Mouse (Mus musculus) forebrain, embryonic 13.5 days (tissue): ENCODE results near the gene Disc1. TPM values are rescaled to one million over a fixed set of nuclear protein-coding genes. Genes with fewer than 3 reads are reported as not detected.

Source experiments
- ATAC-seq: fragments of 200-750 bp; cut with Nextera tagmentation; 2 replicates; pipeline ENCODE4 v1.8.0; 2017
- H3K27ac ChIP-seq: fragments of 300-500 bp; sonication (generic); 2 replicates; pipeline ENCODE4 v1.5.1; 2015; ENCODE audit warnings: inconsistent platforms, mild to moderate bottlenecking, moderate library complexity
- H3K27me3 ChIP-seq: fragments of 300-500 bp; sonication (generic); 2 replicates; pipeline ENCODE4 v1.6.1; 2015; ENCODE audit warnings: mild to moderate bottlenecking, inconsistent platforms
- H3K36me3 ChIP-seq: fragments of 300-500 bp; sonication (generic); 2 replicates; pipeline ENCODE4 v1.6.1; 2015; ENCODE audit warnings: mild to moderate bottlenecking, inconsistent platforms; ENCODE audit not compliant: poor library complexity, severe bottlenecking
- H3K4me1 ChIP-seq: fragments of 300-500 bp; sonication (generic); 2 replicates; pipeline ENCODE4 v1.6.1; 2015; ENCODE audit warnings: inconsistent platforms
- H3K4me2 ChIP-seq: fragments of 300-500 bp; sonication (generic); 2 replicates; pipeline ENCODE4 v1.6.1; 2015; ENCODE audit warnings: inconsistent platforms, mild to moderate bottlenecking, moderate library complexity
- H3K4me3 ChIP-seq: fragments of 300-500 bp; sonication (generic); 2 replicates; pipeline ENCODE4 v1.5.1; 2015; ENCODE audit warnings: mild to moderate bottlenecking, inconsistent platforms
- H3K9ac ChIP-seq: fragments of 300-500 bp; sonication (generic); 2 replicates; pipeline ENCODE4 v1.6.1; 2015; ENCODE audit warnings: mild to moderate bottlenecking, inconsistent platforms
- H3K9me3 ChIP-seq: fragments of 300-500 bp; sonication (generic); replicated peaks from 2 replicates; pipeline ENCODE4 v1.6.1; 2016; ENCODE audit warnings: inconsistent platforms
- WGBS: fragments of 180-500 bp; shearing (Covaris S2); methylation state at CpG from one replicate; pipeline ENCODE4 v1.1.7; 2015; 5-methylcytosine and 5-hydroxymethylcytosine counted together
- polyA plus RNA-seq: library from polyadenylated mRNA; unstranded; fragments of >200 nt; fragmentation: Nextera tagmentation; extraction: Ambion mirVana; gene quantifications from 2 replicates; pipeline ENCODE4 v1.2.1, GENCODE M21; 2015

Disc1 gene
- polyA plus RNA-seq, 1 experiment from 2014 or later = 0.80 TPM

- ATAC-seq = no peak
- no peaks in the 10 kb centered on the region for H3K27me3 ChIP-seq
- no peak overlapping the region for H3K27ac ChIP-seq
- H3K4me3 ChIP-seq = no peak overlapping the region
- H3K36me3 ChIP-seq = peaks cover 26% of the 10 kb centered on the region
- H3K4me1 ChIP-seq = no peaks in the 10 kb centered on the region
- 85% methylated on average over 7 of the region's 7 CpGs for WGBS
- no peak overlapping the region for H3K9ac ChIP-seq
- H3K9me3 ChIP-seq = no peaks in the 10 kb centered on the region
- no peak overlapping the region for H3K4me2 ChIP-seq
Measured at GRCm38 (mm10) chr8:125043394-125043793, 10.6 kb upstream of the Disc1 start.

GRCm38 (mm10) chr8:125043935-125044334, 10.1 kb upstream of the Disc1 start:
- H3K9ac ChIP-seq = no peak overlapping the region
- WGBS = 59% methylated on average over 9 of the region's 9 CpGs
- H3K27me3 ChIP-seq = no peaks in the 10 kb centered on the region
- no peak for ATAC-seq
- H3K36me3 ChIP-seq = peaks cover 21% of the 10 kb centered on the region
- no peaks in the 10 kb centered on the region for H3K9me3 ChIP-seq
- no peak overlapping the region for H3K4me3 ChIP-seq
- H3K4me2 ChIP-seq = no peak overlapping the region
- H3K4me1 ChIP-seq = no peaks in the 10 kb centered on the region
- H3K27ac ChIP-seq = no peak overlapping the region

GRCm38 (mm10) chr8:125045760-125046159, 8.2 kb upstream of the Disc1 start:
- WGBS = 88% methylated on average over 1 of the region's 1 CpGs
- Histone ChIP-seq H3K4me3 (no peak overlapping the region), H3K4me2 (no peak overlapping the region), H3K9me3 (no peaks in the 10 kb centered on the region), H3K4me1 (no peaks in the 10 kb centered on the region), H3K27me3 (no peaks in the 10 kb centered on the region), H3K9ac (no peak overlapping the region), H3K36me3 (peaks cover 3% of the 10 kb centered on the region; the same call in 1 of the 2 replicates), H3K27ac (no peak overlapping the region)
- ATAC-seq = no peak

GRCm38 (mm10) chr8:125049051-125049750, 4.8 kb upstream of the Disc1 start:
- WGBS = 63% methylated on average over 5 of the region's 5 CpGs
- no peak overlapping the region for H3K9ac ChIP-seq
- peaks cover 22% of the 10 kb centered on the region for H3K27me3 ChIP-seq
- no peak for ATAC-seq
- no peaks in the 10 kb centered on the region for H3K36me3 ChIP-seq
- H3K4me1 ChIP-seq = peaks cover 11% of the 10 kb centered on the region
- H3K4me2 ChIP-seq = no peak overlapping the region
- no peaks in the 10 kb centered on the region for H3K9me3 ChIP-seq
- no peak overlapping the region for H3K27ac ChIP-seq
- no peak overlapping the region for H3K4me3 ChIP-seq

GRCm38 (mm10) chr8:125049826-125050225, 4.2 kb upstream of the Disc1 start:
- no peaks in the 10 kb centered on the region for H3K9me3 ChIP-seq
- no peak for ATAC-seq
- 89% methylated on average over 6 of the region's 6 CpGs for WGBS
- H3K36me3 ChIP-seq = no peaks in the 10 kb centered on the region
- no peak overlapping the region for H3K4me2 ChIP-seq
- H3K9ac ChIP-seq = no peak overlapping the region
- no peak overlapping the region for H3K27ac ChIP-seq
- H3K27me3 ChIP-seq = peaks cover 28% of the 10 kb centered on the region
- no peak overlapping the region for H3K4me3 ChIP-seq
- H3K4me1 ChIP-seq = peaks cover 15% of the 10 kb centered on the region

- WGBS = 34% methylated on average over 2 of the region's 2 CpGs
- peaks cover 39% of the 10 kb centered on the region for H3K27me3 ChIP-seq
- H3K36me3 ChIP-seq = no peaks in the 10 kb centered on the region
- H3K27ac ChIP-seq = no peak overlapping the region
- no peak overlapping the region for H3K4me3 ChIP-seq
- peaks cover 15% of the 10 kb centered on the region for H3K4me1 ChIP-seq
- no peak overlapping the region for H3K9ac ChIP-seq
- no peak overlapping the region for H3K4me2 ChIP-seq
- no peak for ATAC-seq
- no peaks in the 10 kb centered on the region for H3K9me3 ChIP-seq
Measured at GRCm38 (mm10) chr8:125052026-125052425, 2.0 kb upstream of the Disc1 start.

GRCm38 (mm10) chr8:125054436-125054810, 428 bp downstream of the Disc1 start:
- WGBS = 0% methylated on average over 36 of the region's 38 CpGs
- H3K4me1 ChIP-seq = peaks cover 15% of the 10 kb centered on the region
- H3K9me3 ChIP-seq = no peaks in the 10 kb centered on the region
- H3K36me3 ChIP-seq = no peaks in the 10 kb centered on the region
- no peak overlapping the region for H3K27ac ChIP-seq
- H3K9ac ChIP-seq = peak overlapping the region; percentile 68
- H3K4me2 ChIP-seq = peak overlapping the region; percentile 90
- no peak for ATAC-seq
- peaks cover 39% of the 10 kb centered on the region for H3K27me3 ChIP-seq
- peak overlapping the region; percentile 53 for H3K4me3 ChIP-seq

GRCm38 (mm10) chr8:125060904-125061303, 6.9 kb downstream of the Disc1 start:
- H3K27me3 ChIP-seq = peaks cover under 1% of the 10 kb centered on the region
- H3K9me3 ChIP-seq = no peaks in the 10 kb centered on the region
- no peak overlapping the region for H3K9ac ChIP-seq
- H3K4me3 ChIP-seq = no peak overlapping the region
- WGBS = 89% methylated on average over 8 of the region's 8 CpGs
- no peaks in the 10 kb centered on the region for H3K4me1 ChIP-seq
- no peaks in the 10 kb centered on the region for H3K36me3 ChIP-seq
- no peak for ATAC-seq
- H3K27ac ChIP-seq = no peak overlapping the region
- H3K4me2 ChIP-seq = no peak overlapping the region

GRCm38 (mm10) chr8:125065596-125065995, 11.6 kb downstream of the Disc1 start:
- Histone ChIP-seq H3K9ac (no peak overlapping the region), H3K27me3 (no peaks in the 10 kb centered on the region), H3K27ac (no peak overlapping the region), H3K4me3 (no peak overlapping the region), H3K4me1 (peaks cover 3% of the 10 kb centered on the region; the same call in 1 of the 2 replicates), H3K9me3 (no peaks in the 10 kb centered on the region), H3K4me2 (no peak overlapping the region), H3K36me3 (no peaks in the 10 kb centered on the region)
- 91% methylated on average over 6 of the region's 6 CpGs for WGBS
- ATAC-seq = no peak

GRCm38 (mm10) chr8:125066913-125067595, 13.1 kb downstream of the Disc1 start:
- Histone ChIP-seq H3K36me3 (no peaks in the 10 kb centered on the region), H3K27ac (peak overlapping the region; percentile 35; the same call in 1 of the 2 replicates), H3K4me1 (peaks cover 3% of the 10 kb centered on the region; the same call in 1 of the 2 replicates), H3K4me3 (no peak overlapping the region), H3K9me3 (no peaks in the 10 kb centered on the region), H3K27me3 (no peaks in the 10 kb centered on the region), H3K4me2 (no peak overlapping the region), H3K9ac (no peak overlapping the region)
- ATAC-seq = peak; percentile 45; the same call in 1 of the 2 replicates
- 39% methylated on average over 12 of the region's 12 CpGs for WGBS

GRCm38 (mm10) chr8:125067596-125067960, 13.6 kb downstream of the Disc1 start:
- ATAC-seq = no peak
- no peak overlapping the region for H3K9ac ChIP-seq
- no peak overlapping the region for H3K4me3 ChIP-seq
- no peak overlapping the region for H3K4me2 ChIP-seq
- H3K9me3 ChIP-seq = no peaks in the 10 kb centered on the region
- H3K4me1 ChIP-seq = peaks cover 3% of the 10 kb centered on the region; the same call in 1 of the 2 replicates
- H3K27ac ChIP-seq = no peak overlapping the region
- no peaks in the 10 kb centered on the region for H3K27me3 ChIP-seq
- no peaks in the 10 kb centered on the region for H3K36me3 ChIP-seq
- 82% methylated on average over 9 of the region's 9 CpGs for WGBS

GRCm38 (mm10) chr8:125068146-125068905, 14.3 kb downstream of the Disc1 start:
- Histone ChIP-seq H3K9ac (no peak overlapping the region), H3K27me3 (no peaks in the 10 kb centered on the region), H3K4me3 (no peak overlapping the region), H3K36me3 (no peaks in the 10 kb centered on the region), H3K4me2 (no peak overlapping the region), H3K27ac (no peak overlapping the region), H3K9me3 (no peaks in the 10 kb centered on the region), H3K4me1 (peaks cover 3% of the 10 kb centered on the region; the same call in 1 of the 2 replicates)
- ATAC-seq = no peak
- WGBS = 83% methylated on average over 6 of the region's 6 CpGs
